Mouse (Mus musculus): ENCODE results near the gene Aes.

GRCm38 (mm10) chr10:81560719-81561459 lies 1.6 kb downstream of the Aes start:
- no peak for TF ChIP-seq TAL1 (conservative IDR thresholded peaks at IDR 0.05; ENCODE audit: low read depth, low read length)
- TF ChIP-seq CTCF (IDR thresholded peaks at IDR 0.05; ENCODE audit: low read depth, low read length): no peak
- no peak for TF ChIP-seq POLR2AphosphoS5 (IDR thresholded peaks at IDR 0.05; ENCODE audit: insufficient replicate concordance, low read depth, low read length)
- no peak for TF ChIP-seq GATA1 (IDR thresholded peaks at IDR 0.05; ENCODE audit: borderline replicate concordance, low read length)
- no peak for TF ChIP-seq GATA2 (IDR thresholded peaks at IDR 0.05; ENCODE audit: borderline replicate concordance, low read depth, low read length)

Measured in G1E (cell line).